Mouse (Mus musculus): ENCODE data around the gene Map4k4. TPM values are rescaled to one million over a fixed set of nuclear protein-coding genes. Genes with fewer than 3 reads are reported as not detected.
A peak's percentile ranks its signal among the peaks of the same experiment; 100 is the strongest.

Map4k4 gene
- total RNA-seq, 2 experiments from 2014 or later = 24.6 to 64.7 TPM

GRCm38 (mm10) chr1:40061359-40061758, 160.6 kb downstream of the Map4k4 start:
- no peak for ATAC-seq (replicated peaks; ENCODE audit: poor library complexity, severe bottlenecking)

- ATAC-seq (replicated peaks; ENCODE audit: poor library complexity, severe bottlenecking) = no peak
These were observed 162.7 kb downstream of the Map4k4 start for GRCm38 (mm10) chr1:40063409-40063808.

GRCm38 (mm10) chr1:40064508-40064907, 163.8 kb downstream of the Map4k4 start:
- ATAC-seq (replicated peaks; ENCODE audit: poor library complexity, severe bottlenecking) = peak; percentile 76

GRCm38 (mm10) chr1:40072558-40072957, 171.8 kb downstream of the Map4k4 start:
- no peak for ATAC-seq (replicated peaks; ENCODE audit: poor library complexity, severe bottlenecking)

- no peak for ATAC-seq (replicated peaks; ENCODE audit: poor library complexity, severe bottlenecking)
These were observed 173.1 kb downstream of the Map4k4 start, which contains the start of gene Il1r2 for GRCm38 (mm10) chr1:40073779-40074178. Gene Il1r2, plus strand, starts transcription at chr1:40074079.

Other genes starting within 250 kb of the Map4k4 start
- gene Creg2, start 249.4 kb upstream of the Map4k4 start, total RNA-seq (2014; fragmentation: Nextera tagmentation) = not detected in 2 replicates
- gene Creg2, start 249.4 kb upstream of the Map4k4 start, total RNA-seq (2017) = not detected in 2 replicates
- gene Rfx8, start 179.9 kb upstream of the Map4k4 start, total RNA-seq (2014; fragmentation: Nextera tagmentation) = not detected in 2 replicates
- 0.86 TPM in 1 of 2 replicates, not detected in the other for gene Rfx8, start 179.9 kb upstream of the Map4k4 start, total RNA-seq (2017)
- not detected in 2 replicates for gene Gm3646, start 95.6 kb upstream of the Map4k4 start, total RNA-seq (2014; fragmentation: Nextera tagmentation)
- not detected in 2 replicates for gene Gm3646, start 95.6 kb upstream of the Map4k4 start, total RNA-seq (2017)
- gene Il1r2, start 173.2 kb downstream of the Map4k4 start, total RNA-seq (2014; fragmentation: Nextera tagmentation) = not detected in 2 replicates
- gene Il1r2, start 173.2 kb downstream of the Map4k4 start, total RNA-seq (2017) = 0.88 and 2.9 TPM in 2 replicates